Mouse (Mus musculus): ENCODE results near the gene Basp1.

DNA sequence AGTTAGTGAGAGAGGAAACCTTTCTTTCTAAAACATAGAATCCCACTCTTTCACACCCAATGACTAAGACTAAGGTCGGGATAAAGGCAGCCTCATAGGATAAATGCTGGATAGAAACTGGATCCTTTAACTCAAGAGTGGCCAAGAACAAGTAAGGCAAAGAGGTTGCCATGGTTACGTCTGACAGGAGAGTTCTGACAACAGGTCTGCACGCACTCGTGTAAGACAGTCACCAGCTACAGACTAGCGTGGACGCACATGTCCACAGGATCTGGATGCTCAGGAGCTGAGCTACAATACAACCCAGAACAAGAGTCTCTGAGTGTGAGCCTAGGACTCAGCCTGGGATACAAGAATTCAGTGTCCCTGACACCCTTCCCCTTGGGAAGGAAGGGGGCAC is 26.0 kb downstream of the Basp1 start:
- TF ChIP-seq CTCF (IDR thresholded peaks at IDR 0.05; ENCODE audit: low read depth) (no peak), EP300 (IDR thresholded peaks at IDR 0.05; ENCODE audit: low read depth) (no peak)

Measured in liver, embryonic 14.5 days (tissue).